Comparison of ENCODE assay signal across 10 mouse cellular contexts in the genomic region with DNA sequence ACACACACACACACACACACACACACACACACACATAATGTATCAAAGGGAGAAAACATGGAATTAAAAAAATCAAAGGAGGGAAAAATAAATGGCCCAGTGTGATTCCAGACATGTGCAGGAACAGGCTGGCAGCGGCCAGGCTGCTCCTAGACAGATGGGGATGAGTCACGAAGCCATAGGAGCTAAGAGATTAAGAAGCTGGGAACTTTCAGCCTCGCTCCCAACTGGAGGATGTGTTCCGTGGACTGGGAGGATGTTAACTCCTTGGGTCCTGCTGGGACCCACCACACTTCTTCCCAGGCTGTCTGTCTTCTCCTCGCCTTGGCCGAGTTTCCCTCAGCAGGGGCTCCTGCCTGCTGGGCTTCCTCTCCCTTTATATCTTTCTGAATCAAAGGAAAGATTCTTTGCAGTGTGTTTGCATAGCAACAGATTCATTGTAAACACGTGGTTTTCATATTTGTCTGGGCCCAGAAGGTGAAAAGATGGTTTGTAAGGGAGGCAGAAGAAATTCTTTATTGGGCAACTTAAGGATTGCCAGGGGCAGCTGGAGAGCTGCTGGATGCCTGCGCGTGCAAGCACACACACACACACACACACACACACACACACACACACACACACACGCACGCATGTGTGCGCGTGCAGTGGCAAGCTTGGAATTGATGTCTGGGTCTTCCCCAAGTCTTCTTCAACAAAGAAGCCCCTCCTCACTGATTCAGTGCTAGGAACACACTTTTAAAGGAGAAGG.
DNase-seq lines count a peak whose midpoint lies in the region; ATAC-seq and TF ChIP-seq lines count a peak whose summit lies in the region.
"Had no signal": no experiment of that assay in that cellular context is flagged by ENCODE, and none has a peak within 500 bp of the region (broad histone marks: within the 10 kb centered on the region; RNA-seq: fewer than 3 reads in every experiment).

No protein-coding gene starts in this region.

- H3K9ac ChIP-seq in heart, embryonic 13.5 days: no peak overlapping the region
- H3K9ac ChIP-seq: liver, embryonic 12.5 days had no signal

- peaks cover 44% of the 10 kb centered on the region for H3K4me1 ChIP-seq in heart, embryonic 13.5 days
- H3K4me1 ChIP-seq in bone marrow, adult 2 months (ENCODE audit: control insufficient read depth, insufficient read depth, low read length): peaks cover 1% of the 10 kb centered on the region; the same call in 1 of the 2 replicates
- peaks cover 18% of the 10 kb centered on the region; the same call in 1 of the 2 replicates for H3K4me1 ChIP-seq in limb, embryonic 10.5 days

- H3K4me2 ChIP-seq in heart, embryonic 13.5 days: no peak overlapping the region
- H3K4me2 ChIP-seq: liver, embryonic 12.5 days had no signal

- TF ChIP-seq POLR2A in bone marrow, adult 2 months (IDR thresholded peaks at IDR 0.05; ENCODE audit: borderline replicate concordance, control insufficient read depth, low read depth, low read length): no peak

- no peak overlapping the region for H3K4me3 ChIP-seq in heart, embryonic 13.5 days
- H3K4me3 ChIP-seq in bone marrow, adult 2 months (replicated peaks; ENCODE audit: control insufficient read depth, low read depth, low read length): no peak overlapping the region
- no peak overlapping the region for H3K4me3 ChIP-seq in limb, embryonic 10.5 days
- H3K4me3 ChIP-seq: liver, embryonic 12.5 days had no signal

- H3K27ac ChIP-seq in heart, embryonic 13.5 days (replicated peaks): no peak overlapping the region
- peak overlapping the region; percentile 60; the same call in 1 of the 2 replicates for H3K27ac ChIP-seq in bone marrow, adult 2 months (ENCODE audit: control insufficient read depth, insufficient read depth, low read depth, low read length, poor library complexity)
- H3K27ac ChIP-seq in limb, embryonic 10.5 days: 0 out of 2 replicates have a peak overlapping the region, but pooled peaks have one; percentile 7
- H3K27ac ChIP-seq: liver, embryonic 12.5 days had no signal

- no peak for DNase-seq in heart, adult 11 months
- DNase-seq in 3134 (ENCODE audit: extremely low read depth, insufficient read length, low spot score): peak; percentile 36
- DNase-seq in limb, embryonic 10.5 days (ENCODE audit: low spot score): no peak
- DNase-seq in embryo, embryonic 10 days (ENCODE audit: low spot score): no peak

- ATAC-seq in heart, embryonic 13.5 days (ENCODE audit: extremely low read depth, insufficient number of reproducible peaks, low FRiP score, low TSS enrichment): peak; percentile 7; the same call in 1 of the 2 replicates
- no peak for ATAC-seq in megakaryocyte progenitor cell, adult 5-6 weeks (replicated peaks; ENCODE audit: poor library complexity)
- ATAC-seq: liver, embryonic 12.5 days; midbrain, embryonic 16.5 days had no signal

- H3K36me3 ChIP-seq in heart, embryonic 13.5 days: peaks cover 30% of the 10 kb centered on the region
- H3K36me3 ChIP-seq in limb, embryonic 10.5 days: peaks cover 11% of the 10 kb centered on the region
- H3K36me3 ChIP-seq: G1E; liver, embryonic 12.5 days had no signal

- TF ChIP-seq CTCF in bone marrow, adult 2 months (IDR thresholded peaks at IDR 0.05; ENCODE audit: control insufficient read depth, insufficient read depth, low read length): no peak

- H3K27me3 ChIP-seq in heart, embryonic 13.5 days (replicated peaks): no peaks in the 10 kb centered on the region
- no peaks in the 10 kb centered on the region for H3K27me3 ChIP-seq in limb, embryonic 10.5 days (ENCODE audit: low read depth, poor library complexity, severe bottlenecking)
- H3K27me3 ChIP-seq: liver, embryonic 12.5 days had no signal

- WGBS in heart, embryonic 13.5 days: 57% methylated on average over 11 of the region's 13 CpGs
- WGBS in bone marrow, adult 2 months: 86% methylated on average over 13 of the region's 13 CpGs
- 78% methylated on average over 13 of the region's 13 CpGs for WGBS in limb, embryonic 10.5 days

- 0 out of 2 replicates have a peak, but pooled peaks cover 4% of the 10 kb centered on the region for H3K9me3 ChIP-seq in heart, embryonic 13.5 days
- H3K9me3 ChIP-seq in limb, embryonic 10.5 days (replicated peaks): no peaks in the 10 kb centered on the region
- H3K9me3 ChIP-seq: liver, embryonic 12.5 days had no signal
